Mouse (Mus musculus) bone marrow macrophage, adult 2 months (primary cell): Measurements from ENCODE around the gene Epha3.

Source experiments
- CTCF ChIP-seq: IDR thresholded peaks from 2 replicates; pipeline ENCODE4 v1.5.1; 2012; ENCODE audit warnings: low read depth, mild to moderate bottlenecking, low read length, moderate library complexity
- POLR2A ChIP-seq: IDR thresholded peaks from 2 replicates; pipeline ENCODE4 v1.6.1; 2012; ENCODE audit warnings: mild to moderate bottlenecking, low read depth, low read length, borderline replicate concordance

- TF ChIP-seq POLR2A (no peak), CTCF (no peak)
These were observed 357.5 kb downstream of the Epha3 start for GRCm38 (mm10) chr16:63506437-63506836.
